In the genomic region with DNA sequence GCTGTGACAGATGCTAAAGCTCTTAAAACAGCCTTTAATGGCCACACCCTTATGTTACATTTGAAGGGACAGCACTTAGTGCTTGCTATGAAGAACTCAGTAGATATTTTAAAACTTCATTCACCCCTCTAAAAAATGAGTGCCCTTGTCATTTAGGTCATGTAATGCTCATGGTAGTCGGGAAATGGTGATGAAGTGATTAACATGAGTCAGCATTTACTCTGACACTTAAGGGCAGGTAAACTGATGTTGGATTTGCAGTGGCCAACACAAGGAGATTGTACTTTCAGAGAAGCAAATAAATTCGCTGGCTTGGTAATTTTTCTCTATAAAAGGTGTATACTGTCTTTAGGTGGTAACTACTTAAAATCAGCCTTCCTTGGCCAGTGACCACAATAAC, we compare ENCODE assay signal across 25 mouse cellular contexts.
DNase-seq lines count a peak whose midpoint lies in the region; ATAC-seq and TF ChIP-seq lines count a peak whose summit lies in the region.
"Had no signal": no experiment of that assay in that cellular context is flagged by ENCODE, and none has a peak within 500 bp of the region (broad histone marks: within the 10 kb centered on the region; RNA-seq: fewer than 3 reads in every experiment).

No protein-coding gene starts in this region.

- H3K36me3 ChIP-seq in CH12.LX (replicated peaks in 1 of 2; ENCODE audit: control insufficient read depth in 1 of 2, insufficient read depth in 1 of 2, low read length in 1 of 2) = peaks cover 31 to 71% of the 10 kb centered on the region in 2 experiments
- no peaks in the 10 kb centered on the region; the same call in 1 of the 2 replicates for H3K36me3 ChIP-seq in ES-E14 (ENCODE audit: control insufficient read depth, insufficient read depth, low read length, poor library complexity, severe bottlenecking)
- peaks cover 3 to 19% of the 10 kb centered on the region in 2 experiments; a peak in 3 of 4 replicates for H3K36me3 ChIP-seq in MEL (ENCODE audit: control insufficient read depth in 1 of 2, insufficient read depth in 2 of 2, low read length in 2 of 2)
- no peaks in the 10 kb centered on the region for H3K36me3 ChIP-seq in forebrain, embryonic 11.5 days (ENCODE audit: control insufficient read depth, insufficient read depth, low read length)
- peaks cover 10% of the 10 kb centered on the region; the same call in 1 of the 2 replicates for H3K36me3 ChIP-seq in forebrain, embryonic 12.5 days (replicated peaks)

- TF ChIP-seq POLR2A in CH12.LX (IDR thresholded peaks at IDR 0.05; ENCODE audit: low read depth, low read length) (no peak), MEL (IDR thresholded peaks at IDR 0.05; ENCODE audit: control insufficient read depth in 1 of 2, insufficient read depth in 1 of 2, low read depth in 1 of 2, low read length in 2 of 2, poor library complexity in 1 of 2) (no peak)

- H3K9ac ChIP-seq in CH12.LX (ENCODE audit: insufficient read depth, low read depth) (no peak overlapping the region), ES-E14 (ENCODE audit: insufficient read depth, low read depth, low read length, poor library complexity, severe bottlenecking) (no peak overlapping the region), MEL (ENCODE audit: control insufficient read depth, low read depth, low read length, poor library complexity, severe bottlenecking) (no peak overlapping the region)
- no peak overlapping the region for H3K9ac ChIP-seq in forebrain, embryonic 11.5 days (ENCODE audit: low read length)
- H3K9ac ChIP-seq in forebrain, embryonic 12.5 days = no peak overlapping the region

- H3K79me2 ChIP-seq in CH12.LX (replicated peaks; ENCODE audit: control insufficient read depth, extremely low read depth, insufficient read depth, poor library complexity, severe bottlenecking) (no peaks in the 10 kb centered on the region), MEL (ENCODE audit: control insufficient read depth, insufficient read depth, low read length, poor library complexity) (no peaks in the 10 kb centered on the region)

- TF ChIP-seq RAD21 in CH12.LX (IDR thresholded peaks at IDR 0.05; ENCODE audit: low read depth, low read length) (no peak), MEL (IDR thresholded peaks at IDR 0.05; ENCODE audit: low read depth, low read length) (no peak)

- dilution Hi-C loops in CH12.LX (cut with MboI; ENCODE audit: extremely low pct_ligation_motif_present, extremely low pct_unique_long_range_greater_than_20kb, low sequenced_read_pairs) = no loop called here

- no peak overlapping the region for H3K4me2 ChIP-seq in CH12.LX (ENCODE audit: insufficient read depth, low read depth, poor library complexity, severe bottlenecking)
- no peak overlapping the region for H3K4me2 ChIP-seq in forebrain, embryonic 11.5 days (ENCODE audit: low read depth, low read length, severe bottlenecking)
- H3K4me2 ChIP-seq in forebrain, embryonic 12.5 days = no peak overlapping the region

- H3K4me3 ChIP-seq in CH12.LX (replicated peaks in 1 of 3; ENCODE audit: low read depth in 2 of 3, low read length in 2 of 3, poor library complexity in 1 of 3) = no peak overlapping the region
- H3K4me3 ChIP-seq in ES-E14 (ENCODE audit: insufficient read depth in 1 of 2, low read depth in 1 of 2, low read length in 2 of 2, poor library complexity in 1 of 2, severe bottlenecking in 1 of 2) = no peak overlapping the region
- H3K4me3 ChIP-seq in MEL (ENCODE audit: control insufficient read depth in 1 of 2, insufficient read depth in 1 of 2, low read depth in 2 of 2, low read length in 2 of 2) = no peak overlapping the region
- no peak overlapping the region for H3K4me3 ChIP-seq in forebrain, embryonic 11.5 days (ENCODE audit: low read depth, low read length)
- no peak overlapping the region for H3K4me3 ChIP-seq in forebrain, embryonic 12.5 days (replicated peaks)

- no peak for TF ChIP-seq CTCF in CH12.LX (conservative IDR thresholded peaks at IDR 0.05 in 1 of 2, IDR thresholded peaks at IDR 0.05 in 1 of 2; ENCODE audit: low read depth in 2 of 2, low read length in 2 of 2)
- no peak for TF ChIP-seq CTCF in MEL (IDR thresholded peaks at IDR 0.05 in 2 of 3, conservative IDR thresholded peaks at IDR 0.05 in 1 of 3; ENCODE audit: control insufficient read depth in 1 of 3, insufficient read depth in 1 of 3, low read depth in 2 of 3, low read length in 3 of 3, poor library complexity in 1 of 3, severe bottlenecking in 1 of 3)

- WGBS in forebrain, embryonic 11.5 days = 90% methylated on average over 2 of the region's 2 CpGs
- 89% methylated on average over 2 of the region's 2 CpGs for WGBS in forebrain, embryonic 12.5 days

- H3K27me3 ChIP-seq in CH12.LX (replicated peaks) (no peaks in the 10 kb centered on the region), MEL (ENCODE audit: control insufficient read depth in 1 of 2, insufficient read depth in 2 of 2, low read length in 2 of 2) (no peaks in the 10 kb centered on the region)
- H3K27me3 ChIP-seq in forebrain, embryonic 11.5 days (ENCODE audit: control insufficient read depth, insufficient read depth, low read length) = no peaks in the 10 kb centered on the region
- no peaks in the 10 kb centered on the region for H3K27me3 ChIP-seq in forebrain, embryonic 12.5 days
- H3K27me3 ChIP-seq: Patski had no signal

- DNase-seq in CH12.LX (ENCODE audit: extremely low read depth) (no peak), ES-E14 (ENCODE audit: low read depth, low spot score) (no peak), MEL (ENCODE audit: low read depth, low spot score) (no peak), R1 (ENCODE audit: low read depth, low spot score) (peak; percentile 13)
- DNase-seq in forebrain, embryonic 11.5 days (ENCODE audit: low spot score) = no peak
- no peak for DNase-seq in gastrocnemius, postnatal 4 days (ENCODE audit: low spot score in 2 of 2)
- DNase-seq: adrenal gland, adult 2 months; adrenal gland, adult 8-10 months; adrenal gland, postnatal 10 days; adrenal gland, postnatal 14 days; adrenal gland, postnatal 25 days; adrenal gland, postnatal 36 days; B cell, adult 2 months; cerebellum, adult 11 months; cerebellum, adult 11-12 months; cerebellum, adult 18-20 months; cerebellum, adult 2 months; cerebellum, adult 8-10 months; cerebellum, adult 9-10 months had no signal

- TF ChIP-seq EP300 in CH12.LX (IDR thresholded peaks at IDR 0.05; ENCODE audit: low read length) (no peak), MEL (IDR thresholded peaks at IDR 0.05; ENCODE audit: low read depth in 1 of 2, low read length in 2 of 2) (no peak)

- no peak for ATAC-seq in monocyte, adult 5-6 weeks (replicated peaks; ENCODE audit: insufficient number of reproducible peaks, low FRiP score, low TSS enrichment, poor library complexity, severe bottlenecking)
- ATAC-seq in forebrain, embryonic 11.5 days (replicated peaks; ENCODE audit: low FRiP score) = no peak
- no peak for ATAC-seq in forebrain, embryonic 12.5 days (ENCODE audit: low FRiP score)
- ATAC-seq: activated CD4-positive, CD25-positive, alpha-beta regulatory T cell, adult 4 months; CD4-positive, CD25-positive, alpha-beta regulatory T cell, adult 4 months; Patski had no signal

- H3K27ac ChIP-seq in CH12.LX (ENCODE audit: insufficient read depth, low read depth) = no peak overlapping the region
- H3K27ac ChIP-seq in ES-E14 (ENCODE audit: insufficient read depth, low read depth, low read length, poor library complexity, severe bottlenecking) = no peak overlapping the region
- no peak overlapping the region for H3K27ac ChIP-seq in MEL (ENCODE audit: control insufficient read depth, low read depth, low read length)
- H3K27ac ChIP-seq in forebrain, embryonic 11.5 days (ENCODE audit: low read depth, low read length) = no peak overlapping the region
- no peak overlapping the region for H3K27ac ChIP-seq in forebrain, embryonic 12.5 days

- H3K4me1 ChIP-seq in CH12.LX (ENCODE audit: control insufficient read depth in 1 of 2, insufficient read depth in 2 of 2) (peaks cover 0 to 4% of the 10 kb centered on the region in 2 experiments; a peak in 2 of 4 replicates), ES-E14 (ENCODE audit: control insufficient read depth in 2 of 2, insufficient read depth in 2 of 2, low read length in 2 of 2, poor library complexity in 1 of 2) (no peaks in the 10 kb centered on the region), MEL (ENCODE audit: control insufficient read depth in 1 of 2, insufficient read depth in 2 of 2, low read length in 2 of 2) (no peaks in the 10 kb centered on the region)
- no peaks in the 10 kb centered on the region for H3K4me1 ChIP-seq in forebrain, embryonic 11.5 days (replicated peaks; ENCODE audit: control insufficient read depth, insufficient read depth, low read length)
- no peaks in the 10 kb centered on the region for H3K4me1 ChIP-seq in forebrain, embryonic 12.5 days

- in situ Hi-C loops in CH12.LX (cut with MboI; ENCODE audit: low pct_ligation_motif_present, low pct_unique_long_range_greater_than_20kb, low sequenced_read_pairs) (no loop called here), ES-E14 (cut with MboI; ENCODE audit: low sequenced_read_pairs in 2 of 2, unreplicated experiment in 2 of 2) (no loop called here)

- H3K9me3 ChIP-seq in CH12.LX (replicated peaks; ENCODE audit: low read length) (no peaks in the 10 kb centered on the region), ES-E14 (ENCODE audit: control insufficient read depth, insufficient read depth, low read depth, low read length) (no peaks in the 10 kb centered on the region), MEL (replicated peaks; ENCODE audit: insufficient read depth, low read length) (no peaks in the 10 kb centered on the region)
- H3K9me3 ChIP-seq in forebrain, embryonic 11.5 days (ENCODE audit: control insufficient read depth, low read length) = no peaks in the 10 kb centered on the region
- H3K9me3 ChIP-seq in forebrain, embryonic 12.5 days = no peaks in the 10 kb centered on the region
- H3K9me3 ChIP-seq: G1E had no signal

TF ChIP-seq in CH12.LX, 34 proteins besides CTCF, POLR2A, EP300 and RAD21:
- no peak for TF ChIP-seq MXI1 (IDR thresholded peaks at IDR 0.05; ENCODE audit: low read depth, low read length)
- TF ChIP-seq MAFK (IDR thresholded peaks at IDR 0.05; ENCODE audit: insufficient replicate concordance, low read length) = peak; percentile 82
- no peak for TF ChIP-seq E2F4 (IDR thresholded peaks at IDR 0.05; ENCODE audit: insufficient replicate concordance, low read depth, low read length)
- no peak for TF ChIP-seq ETS1 (conservative IDR thresholded peaks at IDR 0.05; ENCODE audit: low read depth, low read length)

TF ChIP-seq in ES-E14, 5 proteins besides CTCF, POLR2A, EP300 and RAD21:
- TF ChIP-seq MAFK (IDR thresholded peaks at IDR 0.05; ENCODE audit: insufficient read depth, low read depth, low read length) (peak; percentile 80), HCFC1 (IDR thresholded peaks at IDR 0.05; ENCODE audit: borderline replicate concordance, insufficient read depth, low read length) (no peak)

TF ChIP-seq in MEL, 35 proteins besides CTCF, POLR2A, EP300 and RAD21:
- TF ChIP-seq POLR2AphosphoS2 (IDR thresholded peaks at IDR 0.05; ENCODE audit: low read length) (no peak), MAFK (IDR thresholded peaks at IDR 0.05; ENCODE audit: borderline replicate concordance, low read depth, low read length) (0 out of 2 replicates have a peak, but pooled peaks have one; percentile 67)
